Mouse (Mus musculus) megakaryocyte, embryonic 14.5 days (primary cell): ENCODE data around the gene Nme9.

Source experiments
- FLI1 ChIP-seq: IDR thresholded peaks from 2 replicates; pipeline ENCODE4 v1.6.1; 2012; ENCODE audit warnings: low read length, inconsistent platforms, mixed read lengths
- GATA1 ChIP-seq: IDR thresholded peaks from 3 replicates; pipeline ENCODE4 v1.6.1; 2012; ENCODE audit warnings: mixed read lengths, low read length, inconsistent platforms, borderline replicate concordance

- TF ChIP-seq GATA1 (no peak), FLI1 (no peak)
Observed at GRCm38 (mm10) chr9:99417288-99417846, 33.9 kb upstream of the Nme9 start.
